Mouse (Mus musculus) embryonic fibroblast, embryonic 13.5 days (primary cell): Measurements from ENCODE around the gene Stpg3.

Source experiments
- CTCF ChIP-seq: IDR thresholded peaks from 2 replicates; pipeline ENCODE4 v1.5.1; 2011; ENCODE audit warnings: mild to moderate bottlenecking, control low read depth, low read length, moderate library complexity, borderline replicate concordance; ENCODE audit not compliant: insufficient read depth
- POLR2A ChIP-seq: IDR thresholded peaks from 2 replicates; pipeline ENCODE4 v1.6.1; 2011; ENCODE audit warnings: low read depth, mild to moderate bottlenecking, control low read depth, low read length, moderate library complexity

- no peak for TF ChIP-seq POLR2A
- no peak for TF ChIP-seq CTCF
Observed at GRCm38 (mm10) chr2:25182664-25183063, 31.8 kb downstream of the Stpg3 start.
